22 mouse cellular contexts compared by ENCODE assay signal in the genomic region with DNA sequence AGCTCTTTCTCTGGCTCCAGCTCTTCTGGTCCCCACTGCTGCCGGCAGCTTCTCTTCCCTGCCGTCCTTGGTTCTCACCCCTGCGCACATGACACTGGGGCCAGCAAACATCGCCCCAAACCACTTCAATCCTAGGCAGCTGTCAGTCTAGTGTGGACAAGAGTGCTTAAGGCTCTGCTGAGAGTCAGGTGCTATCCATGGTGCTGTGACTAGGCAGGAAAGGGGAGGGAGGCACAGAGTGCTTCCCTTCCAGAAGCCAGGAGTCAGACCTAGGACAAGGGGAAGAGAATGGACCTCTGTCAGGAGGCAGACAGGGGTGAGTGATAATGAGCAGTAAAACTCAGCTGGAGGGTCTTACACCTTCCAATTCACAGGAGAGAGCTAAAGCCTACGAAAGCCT.
DNase-seq lines count a peak whose midpoint lies in the region; ATAC-seq and TF ChIP-seq lines count a peak whose summit lies in the region.
"Had no signal": no experiment of that assay in that cellular context is flagged by ENCODE, and none has a peak within 500 bp of the region (broad histone marks: within the 10 kb centered on the region; RNA-seq: fewer than 3 reads in every experiment).

No protein-coding gene starts in this region.

- H3K9ac ChIP-seq in embryonic facial prominence, embryonic 15.5 days: no peak overlapping the region
- H3K9ac ChIP-seq in heart, postnatal 0 days (replicated peaks; ENCODE audit: low read depth, low read length): no peak overlapping the region
- H3K9ac ChIP-seq in lung, embryonic 16.5 days (ENCODE audit: low read length): no peak overlapping the region
- H3K9ac ChIP-seq in neural tube, embryonic 13.5 days: no peak overlapping the region
- H3K9ac ChIP-seq: heart, embryonic 15.5 days; liver, embryonic 12.5 days; liver, postnatal 0 days had no signal

- ATAC-seq in embryonic facial prominence, embryonic 15.5 days (ENCODE audit: insufficient number of reproducible peaks, low FRiP score, low TSS enrichment, low read depth): peak; percentile 48; the same call in 1 of the 2 replicates
- no peak for ATAC-seq in heart, postnatal 0 days (ENCODE audit: insufficient read depth, low read depth)
- peak; percentile 27; the same call in 1 of the 2 replicates for ATAC-seq in lung, embryonic 16.5 days (ENCODE audit: low read depth)
- ATAC-seq in neural tube, embryonic 13.5 days (ENCODE audit: low read depth): no peak
- ATAC-seq: intestine, postnatal 0 days; liver, embryonic 12.5 days; liver, postnatal 0 days had no signal

- no peak overlapping the region for H3K4me2 ChIP-seq in embryonic facial prominence, embryonic 15.5 days (replicated peaks)
- H3K4me2 ChIP-seq in heart, postnatal 0 days (ENCODE audit: low read depth, low read length): no peak overlapping the region
- no peak overlapping the region for H3K4me2 ChIP-seq in lung, embryonic 16.5 days (ENCODE audit: low read depth, low read length)
- H3K4me2 ChIP-seq in neural tube, embryonic 13.5 days: no peak overlapping the region
- H3K4me2 ChIP-seq: heart, embryonic 15.5 days; liver, embryonic 12.5 days had no signal

- no peaks in the 10 kb centered on the region for H3K27me3 ChIP-seq in embryonic facial prominence, embryonic 15.5 days
- 0 out of 2 replicates have a peak, but pooled peaks cover 8% of the 10 kb centered on the region for H3K27me3 ChIP-seq in embryonic facial prominence, embryonic 10.5 days (replicated peaks; ENCODE audit: low read depth, poor library complexity, severe bottlenecking)
- no peaks in the 10 kb centered on the region for H3K27me3 ChIP-seq in heart, postnatal 0 days (ENCODE audit: control insufficient read depth, insufficient read depth, low read length)
- no peaks in the 10 kb centered on the region for H3K27me3 ChIP-seq in lung, embryonic 16.5 days (ENCODE audit: control insufficient read depth, insufficient read depth, low read depth, low read length)
- peaks cover 9% of the 10 kb centered on the region; the same call in 1 of the 2 replicates for H3K27me3 ChIP-seq in neural tube, embryonic 13.5 days
- H3K27me3 ChIP-seq: heart, embryonic 15.5 days; liver, embryonic 12.5 days; megakaryocyte, embryonic 14.5 days had no signal

- no peaks in the 10 kb centered on the region for H3K9me3 ChIP-seq in embryonic facial prominence, embryonic 15.5 days (replicated peaks)
- no peaks in the 10 kb centered on the region for H3K9me3 ChIP-seq in embryonic facial prominence, embryonic 10.5 days
- H3K9me3 ChIP-seq in heart, postnatal 0 days (replicated peaks; ENCODE audit: control insufficient read depth, low read length): no peaks in the 10 kb centered on the region
- H3K9me3 ChIP-seq in lung, embryonic 16.5 days (ENCODE audit: control insufficient read depth, low read length): no peaks in the 10 kb centered on the region
- H3K9me3 ChIP-seq in neural tube, embryonic 13.5 days: no peaks in the 10 kb centered on the region
- H3K9me3 ChIP-seq: heart, embryonic 15.5 days; liver, embryonic 12.5 days had no signal

- WGBS in embryonic facial prominence, embryonic 15.5 days: 70% methylated on average over 5 of the region's 5 CpGs
- WGBS in embryonic facial prominence, embryonic 10.5 days: 78% methylated on average over 5 of the region's 5 CpGs
- 52% methylated on average over 5 of the region's 5 CpGs for WGBS in heart, postnatal 0 days
- WGBS in lung, embryonic 16.5 days: 52% methylated on average over 5 of the region's 5 CpGs
- 68% methylated on average over 5 of the region's 5 CpGs for WGBS in lung, adult 2 months
- WGBS in neural tube, embryonic 13.5 days: 72% methylated on average over 5 of the region's 5 CpGs

- no peak for TF ChIP-seq CTCF in heart, postnatal 0 days (IDR thresholded peaks at IDR 0.05; ENCODE audit: low read depth)
- no peak for TF ChIP-seq CTCF in lung, adult 2 months (IDR thresholded peaks at IDR 0.05; ENCODE audit: insufficient read depth, low read length)

- H3K4me1 ChIP-seq in embryonic facial prominence, embryonic 15.5 days: 0 out of 2 replicates have a peak, but pooled peaks cover 8% of the 10 kb centered on the region
- H3K4me1 ChIP-seq in embryonic facial prominence, embryonic 10.5 days: peaks cover 23% of the 10 kb centered on the region
- no peaks in the 10 kb centered on the region for H3K4me1 ChIP-seq in heart, postnatal 0 days (ENCODE audit: control insufficient read depth, insufficient read depth)
- peaks cover 9% of the 10 kb centered on the region for H3K4me1 ChIP-seq in lung, embryonic 16.5 days (replicated peaks; ENCODE audit: control insufficient read depth, insufficient read depth, low read length)
- no peaks in the 10 kb centered on the region for H3K4me1 ChIP-seq in lung, adult 2 months (ENCODE audit: control insufficient read depth, insufficient read depth, low read length)
- H3K4me1 ChIP-seq in neural tube, embryonic 13.5 days (replicated peaks): peaks cover 31% of the 10 kb centered on the region
- H3K4me1 ChIP-seq: heart, embryonic 15.5 days; liver, embryonic 12.5 days had no signal

- no peak for TF ChIP-seq EP300 in heart, postnatal 0 days (IDR thresholded peaks at IDR 0.05; ENCODE audit: low read depth)

- no peak overlapping the region for H3K27ac ChIP-seq in embryonic facial prominence, embryonic 15.5 days (replicated peaks)
- no peak overlapping the region for H3K27ac ChIP-seq in embryonic facial prominence, embryonic 10.5 days (replicated peaks)
- H3K27ac ChIP-seq in heart, postnatal 0 days (ENCODE audit: low read depth): no peak overlapping the region
- no peak overlapping the region for H3K27ac ChIP-seq in lung, embryonic 16.5 days (ENCODE audit: low read length)
- 0 out of 2 replicates have a peak overlapping the region, but pooled peaks have one; percentile 38 for H3K27ac ChIP-seq in neural tube, embryonic 13.5 days (replicated peaks)
- H3K27ac ChIP-seq: heart, embryonic 15.5 days; liver, embryonic 12.5 days; stomach, postnatal 0 days had no signal

- H3K4me3 ChIP-seq in embryonic facial prominence, embryonic 15.5 days (replicated peaks): no peak overlapping the region
- H3K4me3 ChIP-seq in embryonic facial prominence, embryonic 10.5 days: no peak overlapping the region
- no peak overlapping the region for H3K4me3 ChIP-seq in heart, postnatal 0 days (ENCODE audit: low read depth, low read length)
- H3K4me3 ChIP-seq in lung, embryonic 16.5 days (ENCODE audit: low read length): no peak overlapping the region
- no peak overlapping the region for H3K4me3 ChIP-seq in lung, adult 2 months (replicated peaks; ENCODE audit: extremely low read depth, low read depth, low read length)
- H3K4me3 ChIP-seq in neural tube, embryonic 13.5 days: no peak overlapping the region
- H3K4me3 ChIP-seq: heart, embryonic 15.5 days; liver, embryonic 12.5 days; megakaryocyte, embryonic 14.5 days had no signal

- no peak for TF ChIP-seq POLR2A in lung, adult 2 months (IDR thresholded peaks at IDR 0.05; ENCODE audit: borderline replicate concordance, extremely low read depth, low read depth, low read length)

- no peaks in the 10 kb centered on the region for H3K36me3 ChIP-seq in embryonic facial prominence, embryonic 15.5 days
- H3K36me3 ChIP-seq in embryonic facial prominence, embryonic 10.5 days (replicated peaks): no peaks in the 10 kb centered on the region
- no peaks in the 10 kb centered on the region for H3K36me3 ChIP-seq in heart, postnatal 0 days (replicated peaks; ENCODE audit: control insufficient read depth, insufficient read depth, low read length)
- no peaks in the 10 kb centered on the region for H3K36me3 ChIP-seq in lung, embryonic 16.5 days (ENCODE audit: control insufficient read depth, insufficient read depth, low read length)
- H3K36me3 ChIP-seq in neural tube, embryonic 13.5 days: no peaks in the 10 kb centered on the region
- H3K36me3 ChIP-seq: heart, embryonic 15.5 days; liver, embryonic 12.5 days had no signal

- no peak for DNase-seq in embryonic facial prominence, embryonic 10.5 days (ENCODE audit: low spot score)
- peak; percentile 11 for DNase-seq in heart, postnatal 0 days (ENCODE audit: low spot score)
- no peak for DNase-seq in heart, adult 8-10 months (ENCODE audit: low spot score)
- DNase-seq in lung, adult 2 months: no peak
- DNase-seq in neural tube, embryonic 10.5 days (ENCODE audit: extremely low spot score, low spot score): no peak
- DNase-seq: adrenal gland, postnatal 14 days; gastrocnemius, postnatal 10 days; heart, postnatal 4 days; kidney, adult 9 months; kidney, postnatal 10 days; liver, postnatal 0 days; right cerebral cortex, adult 18-20 months; thymus, adult 18-20 months; thymus, postnatal 25 days had no signal

Comparison
In these comparisons a context has a peak if more than half of its experiments do, and no peak if none do; other contexts are left out.
1. ATAC-seq: peak in embryonic facial prominence, embryonic 15.5 days (single experiment) and lung, embryonic 16.5 days (single experiment); none in heart, postnatal 0 days (single experiment) and neural tube, embryonic 13.5 days (single experiment).